Mouse (Mus musculus): ENCODE data around the gene Tmem179.

DNA sequence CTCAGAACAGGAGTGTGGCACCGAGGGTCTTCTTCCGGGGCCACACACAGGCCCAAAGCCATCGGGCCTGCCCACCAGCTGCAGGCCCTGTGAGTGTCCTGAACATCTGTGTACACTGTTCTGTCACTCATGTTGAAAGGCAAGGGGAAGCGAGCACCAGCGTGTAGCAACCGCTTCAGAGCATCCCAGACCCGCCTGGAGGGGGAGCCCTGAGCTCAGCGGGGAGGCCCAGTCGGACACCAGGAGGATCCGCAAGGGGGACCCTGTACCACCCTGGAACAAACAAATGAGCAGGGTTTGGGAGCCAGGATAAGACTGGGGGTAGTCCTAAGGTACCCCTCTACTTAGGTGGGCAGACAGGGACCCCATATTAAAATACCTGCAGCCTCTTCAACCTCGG, 17.9 kb downstream of the Tmem179 start:
- TF ChIP-seq CTCF (conservative IDR thresholded peaks at IDR 0.05; ENCODE audit: low read length) (no peak), POU5F1 (IDR thresholded peaks at IDR 0.05; ENCODE audit: borderline replicate concordance, low read length) (no peak), NANOG (IDR thresholded peaks at IDR 0.05; ENCODE audit: borderline replicate concordance, low read length) (no peak)

All from E14TG2a.4 (cell line).